Comparison of ENCODE assay signal across 9 mouse cellular contexts in the genomic region with DNA sequence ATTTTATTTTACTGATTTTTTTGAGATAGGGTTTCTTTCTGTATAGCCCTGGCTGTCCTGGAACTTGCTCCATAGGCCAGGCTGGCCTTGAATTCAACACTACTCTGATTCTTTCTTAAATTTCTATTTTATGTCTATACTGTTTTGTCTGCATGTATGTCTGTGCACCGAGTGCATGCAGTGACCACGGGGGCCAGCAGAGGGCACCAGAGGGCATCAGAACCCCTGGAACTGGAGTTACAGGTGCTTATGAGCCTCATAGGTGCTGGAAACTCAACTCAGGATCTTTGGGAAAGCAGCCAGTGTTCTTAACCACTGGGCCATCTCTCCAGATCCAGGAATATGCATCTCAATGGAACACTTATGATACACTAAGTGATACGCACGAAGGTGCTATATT.
DNase-seq lines count a peak whose midpoint lies in the region; TF ChIP-seq lines count a peak whose summit lies in the region.
"Had no signal": no experiment of that assay in that cellular context is flagged by ENCODE, and none has a peak within 500 bp of the region (broad histone marks: within the 10 kb centered on the region; RNA-seq: fewer than 3 reads in every experiment).

No protein-coding gene starts in this region.

- H3K79me2 ChIP-seq in liver, adult 2 months (ENCODE audit: control insufficient read depth, insufficient read depth, low read length), result no peaks in the 10 kb centered on the region

- no peak for TF ChIP-seq POLR2A in liver, adult 2 months (IDR thresholded peaks at IDR 0.05; ENCODE audit: extremely low read depth, insufficient read depth, low read length)

- H3K9ac ChIP-seq in liver, adult 2 months (ENCODE audit: low read depth, low read length), result no peak overlapping the region
- H3K9ac ChIP-seq: embryonic facial prominence, embryonic 15.5 days had no signal

- peak; percentile 34 for DNase-seq in heart, postnatal 4 days
- no peak for DNase-seq in heart, embryonic 10.5 days (ENCODE audit: low spot score)
- peak; percentile 32 for DNase-seq in CD4-positive helper T cell, adult 2 months (ENCODE audit: low read depth, low spot score)
- peak; percentile 40 for DNase-seq in NIH3T3 (ENCODE audit: low read depth)
- no peak for DNase-seq in liver, adult 2 months (ENCODE audit: extremely low read depth, low read depth, low spot score)
- peak; percentile 27 to 64 for DNase-seq in thymus, postnatal 10 days (ENCODE audit: low spot score in 2 of 2)
- DNase-seq in layer of hippocampus, adult 9-10 months (ENCODE audit: low spot score), result no peak
- no peak for DNase-seq in left cerebral cortex, postnatal 36 days (ENCODE audit: low spot score in 2 of 2)

- H3K36me3 ChIP-seq in heart, embryonic 10.5 days, result no peaks in the 10 kb centered on the region
- H3K36me3 ChIP-seq in liver, adult 2 months (ENCODE audit: control insufficient read depth, insufficient read depth, low read length), result no peaks in the 10 kb centered on the region
- H3K36me3 ChIP-seq: embryonic facial prominence, embryonic 15.5 days had no signal

- no peak overlapping the region for H3K4me3 ChIP-seq in heart, embryonic 10.5 days
- H3K4me3 ChIP-seq in liver, adult 2 months (ENCODE audit: insufficient read depth, low read depth, low read length), result no peak overlapping the region
- H3K4me3 ChIP-seq: embryonic facial prominence, embryonic 15.5 days had no signal

- intact Hi-C loops in left cerebral cortex, postnatal 36 days (cut with DNase I), result no loop called here

- no peaks in the 10 kb centered on the region for H3K9me3 ChIP-seq in heart, embryonic 10.5 days
- H3K9me3 ChIP-seq: embryonic facial prominence, embryonic 15.5 days had no signal

- H3K27ac ChIP-seq in heart, embryonic 10.5 days, result no peak overlapping the region
- H3K27ac ChIP-seq in liver, adult 2 months (replicated peaks; ENCODE audit: insufficient read depth, low read depth, low read length), result no peak overlapping the region
- H3K27ac ChIP-seq: embryonic facial prominence, embryonic 15.5 days had no signal

- 60% methylated on average over 4 of the region's 4 CpGs for WGBS in heart, embryonic 10.5 days
- WGBS in liver, adult 2 months, result 66% methylated on average over 4 of the region's 4 CpGs

- H3K27me3 ChIP-seq in heart, embryonic 10.5 days (ENCODE audit: insufficient read depth, poor library complexity, severe bottlenecking), result no peaks in the 10 kb centered on the region
- H3K27me3 ChIP-seq in liver, adult 2 months (ENCODE audit: control insufficient read depth, insufficient read depth, low read length), result no peaks in the 10 kb centered on the region
- H3K27me3 ChIP-seq: embryonic facial prominence, embryonic 15.5 days had no signal

- H3K4me1 ChIP-seq in heart, embryonic 10.5 days, result no peaks in the 10 kb centered on the region
- no peaks in the 10 kb centered on the region for H3K4me1 ChIP-seq in liver, adult 2 months (ENCODE audit: control insufficient read depth, insufficient read depth, low read length)
- H3K4me1 ChIP-seq: embryonic facial prominence, embryonic 15.5 days had no signal

- TF ChIP-seq CTCF in liver, adult 2 months (IDR thresholded peaks at IDR 0.05; ENCODE audit: low read depth, low read length), result peak; percentile 81

Comparison
In these comparisons a context has a peak if more than half of its experiments do, and no peak if none do; other contexts are left out.
1. DNase-seq: peak in heart, postnatal 4 days (single experiment), CD4-positive helper T cell, adult 2 months (single experiment), NIH3T3 (single experiment) and thymus, postnatal 10 days (2 of 2); none in heart, embryonic 10.5 days (single experiment), liver, adult 2 months (single experiment), layer of hippocampus, adult 9-10 months (single experiment) and left cerebral cortex, postnatal 36 days (0 of 2).